Mouse (Mus musculus): ENCODE data around the gene Meiob. TPM values are rescaled to one million over a fixed set of nuclear protein-coding genes. Genes with fewer than 3 reads are reported as not detected.

The Meiob gene
- polyA plus RNA-seq, 1 experiment = not detected

- H3K27me3 ChIP-seq (ENCODE audit: control insufficient read depth, insufficient read depth, low read length, poor library complexity, severe bottlenecking) = no peaks in the 10 kb centered on the region
- no peaks in the 10 kb centered on the region for H3K36me3 ChIP-seq (ENCODE audit: control insufficient read depth, insufficient read depth, low read length, poor library complexity, severe bottlenecking)
- no peak for TF ChIP-seq POLR2A (IDR thresholded peaks at IDR 0.05; ENCODE audit: insufficient read depth, low read length)
- TF ChIP-seq EP300 (IDR thresholded peaks at IDR 0.05; ENCODE audit: insufficient read depth, low read depth, low read length) = no peak
- no peak within 1 kb of the TSS for H3K4me3 ChIP-seq (ENCODE audit: low read depth, low read length)
- no peak within 1 kb of the TSS for H3K9ac ChIP-seq (ENCODE audit: low read depth, poor library complexity, severe bottlenecking)
- H3K9me3 ChIP-seq (replicated peaks; ENCODE audit: control insufficient read depth, insufficient read depth, low read length, poor library complexity, severe bottlenecking) = no peaks in the 10 kb centered on the region
- H3K27ac ChIP-seq (ENCODE audit: insufficient read depth, low read length) = no peak within 1 kb of the TSS
- no peaks in the 10 kb centered on the region for H3K4me1 ChIP-seq (ENCODE audit: control insufficient read depth, insufficient read depth, low read length)
Observed at GRCm38 (mm10) chr17:24839842-24840241, 35.8 kb downstream of the Meiob start, which contains the start of gene Hagh. Hagh (plus strand) TSS chr17:24840143.

- no peaks in the 10 kb centered on the region for H3K4me1 ChIP-seq (ENCODE audit: control insufficient read depth, insufficient read depth, low read length)
- no peak overlapping the region for H3K4me3 ChIP-seq (ENCODE audit: low read depth, low read length)
- no peaks in the 10 kb centered on the region for H3K36me3 ChIP-seq (ENCODE audit: control insufficient read depth, insufficient read depth, low read length, poor library complexity, severe bottlenecking)
- H3K9ac ChIP-seq (ENCODE audit: low read depth, poor library complexity, severe bottlenecking) = no peak overlapping the region
- H3K27me3 ChIP-seq (ENCODE audit: control insufficient read depth, insufficient read depth, low read length, poor library complexity, severe bottlenecking) = no peaks in the 10 kb centered on the region
- TF ChIP-seq CTCF (IDR thresholded peaks at IDR 0.05; ENCODE audit: low read depth, low read length) (no peak), EP300 (IDR thresholded peaks at IDR 0.05; ENCODE audit: insufficient read depth, low read depth, low read length) (no peak), POLR2A (IDR thresholded peaks at IDR 0.05; ENCODE audit: insufficient read depth, low read length) (no peak)
- no peak overlapping the region for H3K27ac ChIP-seq (ENCODE audit: insufficient read depth, low read length)
- H3K9me3 ChIP-seq (replicated peaks; ENCODE audit: control insufficient read depth, insufficient read depth, low read length, poor library complexity, severe bottlenecking) = no peaks in the 10 kb centered on the region
Observed at GRCm38 (mm10) chr17:24840341-24840740, 36.3 kb downstream of the Meiob start.

- no peak overlapping the region for H3K27ac ChIP-seq (ENCODE audit: insufficient read depth, low read length)
- no peaks in the 10 kb centered on the region for H3K4me1 ChIP-seq (ENCODE audit: control insufficient read depth, insufficient read depth, low read length)
- H3K9me3 ChIP-seq (replicated peaks; ENCODE audit: control insufficient read depth, insufficient read depth, low read length, poor library complexity, severe bottlenecking) = no peaks in the 10 kb centered on the region
- TF ChIP-seq POLR2A (IDR thresholded peaks at IDR 0.05; ENCODE audit: insufficient read depth, low read length) (no peak), EP300 (IDR thresholded peaks at IDR 0.05; ENCODE audit: insufficient read depth, low read depth, low read length) (no peak), CTCF (IDR thresholded peaks at IDR 0.05; ENCODE audit: low read depth, low read length) (peak; percentile 73)
- no peak overlapping the region for H3K9ac ChIP-seq (ENCODE audit: low read depth, poor library complexity, severe bottlenecking)
- no peaks in the 10 kb centered on the region for H3K36me3 ChIP-seq (ENCODE audit: control insufficient read depth, insufficient read depth, low read length, poor library complexity, severe bottlenecking)
- no peaks in the 10 kb centered on the region for H3K27me3 ChIP-seq (ENCODE audit: control insufficient read depth, insufficient read depth, low read length, poor library complexity, severe bottlenecking)
- no peak overlapping the region for H3K4me3 ChIP-seq (ENCODE audit: low read depth, low read length)
Observed at GRCm38 (mm10) chr17:24841133-24841532, 37.0 kb downstream of the Meiob start.

GRCm38 (mm10) chr17:24842631-24843030 lies 38.5 kb downstream of the Meiob start:
- Histone ChIP-seq H3K27me3 (ENCODE audit: control insufficient read depth, insufficient read depth, low read length, poor library complexity, severe bottlenecking) (no peaks in the 10 kb centered on the region), H3K4me3 (ENCODE audit: low read depth, low read length) (no peak overlapping the region), H3K36me3 (ENCODE audit: control insufficient read depth, insufficient read depth, low read length, poor library complexity, severe bottlenecking) (no peaks in the 10 kb centered on the region), H3K4me1 (ENCODE audit: control insufficient read depth, insufficient read depth, low read length) (no peaks in the 10 kb centered on the region), H3K9ac (ENCODE audit: low read depth, poor library complexity, severe bottlenecking) (no peak overlapping the region), H3K27ac (ENCODE audit: insufficient read depth, low read length) (no peak overlapping the region), H3K9me3 (replicated peaks; ENCODE audit: control insufficient read depth, insufficient read depth, low read length, poor library complexity, severe bottlenecking) (no peaks in the 10 kb centered on the region)
- TF ChIP-seq POLR2A (IDR thresholded peaks at IDR 0.05; ENCODE audit: insufficient read depth, low read length) (no peak), CTCF (IDR thresholded peaks at IDR 0.05; ENCODE audit: low read depth, low read length) (peak; percentile 39)

- Histone ChIP-seq H3K27ac (ENCODE audit: insufficient read depth, low read length) (no peak overlapping the region), H3K4me3 (ENCODE audit: low read depth, low read length) (no peak overlapping the region), H3K36me3 (ENCODE audit: control insufficient read depth, insufficient read depth, low read length, poor library complexity, severe bottlenecking) (no peaks in the 10 kb centered on the region), H3K9ac (ENCODE audit: low read depth, poor library complexity, severe bottlenecking) (no peak overlapping the region), H3K27me3 (ENCODE audit: control insufficient read depth, insufficient read depth, low read length, poor library complexity, severe bottlenecking) (no peaks in the 10 kb centered on the region), H3K9me3 (replicated peaks; ENCODE audit: control insufficient read depth, insufficient read depth, low read length, poor library complexity, severe bottlenecking) (no peaks in the 10 kb centered on the region), H3K4me1 (ENCODE audit: control insufficient read depth, insufficient read depth, low read length) (peaks cover 2% of the 10 kb centered on the region)
- TF ChIP-seq CTCF (IDR thresholded peaks at IDR 0.05; ENCODE audit: low read depth, low read length) (no peak), EP300 (IDR thresholded peaks at IDR 0.05; ENCODE audit: insufficient read depth, low read depth, low read length) (no peak), POLR2A (IDR thresholded peaks at IDR 0.05; ENCODE audit: insufficient read depth, low read length) (no peak)
Observed at GRCm38 (mm10) chr17:24844525-24844924, 40.4 kb downstream of the Meiob start.

GRCm38 (mm10) chr17:24847386-24847785 lies 43.3 kb downstream of the Meiob start:
- Histone ChIP-seq H3K36me3 (ENCODE audit: control insufficient read depth, insufficient read depth, low read length, poor library complexity, severe bottlenecking) (no peaks in the 10 kb centered on the region), H3K27ac (ENCODE audit: insufficient read depth, low read length) (no peak overlapping the region), H3K9ac (ENCODE audit: low read depth, poor library complexity, severe bottlenecking) (no peak overlapping the region), H3K27me3 (ENCODE audit: control insufficient read depth, insufficient read depth, low read length, poor library complexity, severe bottlenecking) (no peaks in the 10 kb centered on the region), H3K4me1 (ENCODE audit: control insufficient read depth, insufficient read depth, low read length) (peaks cover 2% of the 10 kb centered on the region), H3K4me3 (ENCODE audit: low read depth, low read length) (no peak overlapping the region), H3K9me3 (replicated peaks; ENCODE audit: control insufficient read depth, insufficient read depth, low read length, poor library complexity, severe bottlenecking) (no peaks in the 10 kb centered on the region)
- TF ChIP-seq POLR2A (IDR thresholded peaks at IDR 0.05; ENCODE audit: insufficient read depth, low read length) = no peak

Data from ES-Bruce4 (cell line).